Mouse (Mus musculus): ENCODE results near the gene Uts2. TPM values are rescaled to one million over a fixed set of nuclear protein-coding genes. Genes with fewer than 3 reads are reported as not detected.

Uts2 gene
- total RNA-seq (2023): not detected in 4 replicates

GRCm38 (mm10) chr4:150996797-150997196 lies at the start of gene Uts2:
TSS of gene Uts2 (plus strand) at chr4:150997097.

GRCm38 (mm10) chr4:151044037-151044943 lies 47.4 kb downstream of the Uts2 start, which contains the start of gene Per3:
TSS of gene Per3 (minus strand) at chr4:151044665.

Other genes with a start within 250 kb of the Uts2 start
- 10.0 to 13.2 TPM (median 12.3 TPM) in 4 replicates for gene Errfi1, start 143.2 kb upstream of the Uts2 start, total RNA-seq (2023)
- 116 to 123 TPM (median 120 TPM) in 4 replicates for gene Park7, start 82.7 kb upstream of the Uts2 start, total RNA-seq (2023)
- 0.36 to 0.91 TPM (median 0.60 TPM) in 4 replicates for gene Tnfrsf9, start 82.5 kb upstream of the Uts2 start, total RNA-seq (2023)
- 2.9 to 4.1 TPM (median 4.0 TPM) in 4 replicates for gene Per3, start 47.6 kb downstream of the Uts2 start, total RNA-seq (2023)
- gene Vamp3, start 60.9 kb downstream of the Uts2 start, total RNA-seq (2023): 66.0 to 84.0 TPM (median 68.5 TPM) in 4 replicates
- not detected in 4 replicates for gene Gm13090, start 92.5 kb downstream of the Uts2 start, total RNA-seq (2023)